Mouse (Mus musculus) bone marrow, adult 2 months (tissue): ENCODE data around the gene Esrrg.

Experiments
- CTCF ChIP-seq: fragments of 200-500 bp; IDR thresholded peaks from 2 replicates; pipeline ENCODE4 v1.5.1; 2011; ENCODE audit warnings: low read length, control low read depth; ENCODE audit not compliant: control insufficient read depth, insufficient read depth
- POLR2A ChIP-seq: fragments of 200-500 bp; IDR thresholded peaks from 2 replicates; pipeline ENCODE4 v1.6.1; 2011; ENCODE audit warnings: low read depth, mild to moderate bottlenecking, control low read depth, low read length, borderline replicate concordance; ENCODE audit not compliant: control insufficient read depth

DNA sequence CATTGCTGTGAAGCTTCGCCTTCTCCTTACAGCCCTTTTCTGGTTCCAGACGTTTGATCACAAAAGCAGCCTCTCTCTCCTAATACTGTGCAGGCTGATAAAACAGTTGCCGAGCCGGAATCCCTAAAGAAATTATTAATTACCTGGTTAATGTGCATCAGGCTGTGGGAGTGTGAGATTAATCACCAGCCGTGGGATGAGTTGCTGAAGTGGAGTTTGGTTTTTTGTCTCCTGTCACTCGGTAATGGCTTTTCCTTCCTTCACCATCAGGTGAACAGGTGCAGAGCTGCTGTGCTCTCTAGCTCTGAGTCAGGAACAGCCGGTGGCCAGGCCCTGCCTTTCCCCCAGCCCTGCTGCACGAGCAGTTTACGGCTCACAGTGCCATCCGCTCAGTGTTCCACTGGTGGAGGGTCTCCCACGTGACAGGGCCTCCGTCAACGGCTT is 212.8 kb downstream of the Esrrg start:
- TF ChIP-seq CTCF = no peak
- TF ChIP-seq POLR2A = no peak
